Comparison of ENCODE assay signal across 12 mouse cellular contexts in the genomic region with DNA sequence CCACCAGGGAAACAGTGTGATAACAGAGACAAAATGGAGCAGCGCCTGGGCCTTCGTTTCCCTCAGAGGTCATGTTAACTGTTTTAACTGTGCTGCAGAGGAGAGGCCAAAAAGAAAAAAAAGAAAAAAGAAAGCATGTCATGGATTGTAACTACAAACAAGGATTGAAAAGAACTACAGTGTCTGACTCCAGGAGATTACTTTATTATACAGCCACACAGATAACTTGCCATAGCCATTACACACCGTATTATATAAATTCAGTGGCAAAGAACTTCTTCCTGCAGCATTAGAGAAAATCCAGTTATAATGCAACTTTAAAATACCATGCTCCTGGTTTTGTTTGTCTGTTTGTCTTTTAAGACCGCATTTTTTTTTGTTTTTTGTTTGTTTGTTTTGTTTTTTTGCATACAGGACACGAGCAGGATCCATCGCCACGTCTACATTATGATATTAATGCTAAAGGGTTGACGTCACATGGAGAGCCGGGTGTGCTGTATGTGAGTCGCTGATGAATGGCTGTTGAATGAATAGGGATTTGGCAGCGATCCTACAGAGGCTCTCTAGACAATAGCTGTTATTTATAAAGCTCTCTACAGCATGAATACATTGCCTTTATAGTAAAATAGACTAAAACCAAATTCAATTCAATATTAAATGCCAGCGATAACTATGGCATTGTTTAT.
DNase-seq lines count a peak whose midpoint lies in the region; ATAC-seq lines count a peak whose summit lies in the region.
"Had no signal": no experiment of that assay in that cellular context is flagged by ENCODE, and none has a peak within 500 bp of the region (broad histone marks: within the 10 kb centered on the region; RNA-seq: fewer than 3 reads in every experiment).

No protein-coding gene starts in this region.

- peak; percentile 6 for DNase-seq in heart, postnatal 4 days
- DNase-seq in heart, adult 8-10 months (ENCODE audit: low spot score): no peak
- peak; percentile 13 for DNase-seq in lung, postnatal 10 days
- no peak for DNase-seq in lung, postnatal 14 days
- no peak for DNase-seq in adrenal gland, adult 8-10 months
- DNase-seq in gastrocnemius, postnatal 14 days: no peak
- DNase-seq: cerebellum, postnatal 14 days; kidney, adult 18-20 months had no signal

- H3K36me3 ChIP-seq in hindbrain, embryonic 13.5 days: no peaks in the 10 kb centered on the region
- no peaks in the 10 kb centered on the region for H3K36me3 ChIP-seq in neural tube, embryonic 14.5 days (ENCODE audit: control insufficient read depth, insufficient read depth, low read length)
- H3K36me3 ChIP-seq: heart, embryonic 13.5 days had no signal

- intact Hi-C loops in gastrocnemius, postnatal 14 days (cut with DNase I; ENCODE audit: low total_unique reads): no loop called here

- peak; percentile 92 for ATAC-seq in hindbrain, embryonic 13.5 days (ENCODE audit: low FRiP score)
- peak; percentile 92; the same call in 1 of the 2 replicates for ATAC-seq in neural tube, embryonic 14.5 days (ENCODE audit: low read depth)
- ATAC-seq: Patski had no signal

- H3K9me3 ChIP-seq in hindbrain, embryonic 13.5 days: no peaks in the 10 kb centered on the region
- H3K9me3 ChIP-seq in neural tube, embryonic 14.5 days (ENCODE audit: control insufficient read depth, low read length): no peaks in the 10 kb centered on the region
- H3K9me3 ChIP-seq: heart, embryonic 13.5 days had no signal

- peak overlapping the region; percentile 40 for H3K27ac ChIP-seq in hindbrain, embryonic 13.5 days
- H3K27ac ChIP-seq in neural tube, embryonic 14.5 days (ENCODE audit: low read depth, low read length): no peak overlapping the region
- H3K27ac ChIP-seq: heart, embryonic 13.5 days had no signal

- 31% methylated on average over 12 of the region's 12 CpGs for WGBS in hindbrain, embryonic 13.5 days
- WGBS in neural tube, embryonic 14.5 days: 33% methylated on average over 12 of the region's 12 CpGs

- no peak overlapping the region for H3K4me3 ChIP-seq in hindbrain, embryonic 13.5 days
- H3K4me3 ChIP-seq in neural tube, embryonic 14.5 days (ENCODE audit: low read depth, low read length): no peak overlapping the region
- H3K4me3 ChIP-seq: heart, embryonic 13.5 days had no signal

- H3K27me3 ChIP-seq in hindbrain, embryonic 13.5 days: no peaks in the 10 kb centered on the region
- no peaks in the 10 kb centered on the region for H3K27me3 ChIP-seq in neural tube, embryonic 14.5 days (ENCODE audit: control insufficient read depth, insufficient read depth, low read length)
- H3K27me3 ChIP-seq: heart, embryonic 13.5 days had no signal

- H3K4me1 ChIP-seq in hindbrain, embryonic 13.5 days (replicated peaks): peaks cover 5% of the 10 kb centered on the region
- no peaks in the 10 kb centered on the region; the same call in 1 of the 2 replicates for H3K4me1 ChIP-seq in neural tube, embryonic 14.5 days (ENCODE audit: control insufficient read depth, insufficient read depth, low read length)

- no peak overlapping the region for H3K9ac ChIP-seq in hindbrain, embryonic 13.5 days
- no peak overlapping the region for H3K9ac ChIP-seq in neural tube, embryonic 14.5 days (replicated peaks; ENCODE audit: low read depth, low read length)
- H3K9ac ChIP-seq: heart, embryonic 13.5 days had no signal

- peak overlapping the region; percentile 20; the same call in 1 of the 2 replicates for H3K4me2 ChIP-seq in hindbrain, embryonic 13.5 days
- peak overlapping the region; percentile 7; the same call in 1 of the 2 replicates for H3K4me2 ChIP-seq in neural tube, embryonic 14.5 days (ENCODE audit: low read depth, low read length)
- H3K4me2 ChIP-seq: heart, embryonic 13.5 days had no signal

Comparison
In these comparisons a context has a peak if more than half of its experiments do, and no peak if none do; other contexts are left out.
1. DNase-seq: peak in heart, postnatal 4 days (single experiment) and lung, postnatal 10 days (single experiment); none in heart, adult 8-10 months (single experiment), lung, postnatal 14 days (single experiment), adrenal gland, adult 8-10 months (single experiment) and gastrocnemius, postnatal 14 days (single experiment).